8 mouse cellular contexts compared by ENCODE assay signal in genomic region chr19:46396686-46397435, GRCm38 (mm10). TPM values are rescaled to one million over a fixed set of nuclear protein-coding genes. Genes with fewer than 3 reads are reported as not detected.
DNase-seq lines count a peak whose midpoint lies in the region; ATAC-seq and TF ChIP-seq lines count a peak whose summit lies in the region.

TSS of gene Sufu (plus strand) at chr19:46396896.

- peak within 1 kb of the TSS; percentile 87 for H3K4me2 ChIP-seq in heart, embryonic 15.5 days
- peak within 1 kb of the TSS; percentile 98 for H3K4me2 ChIP-seq in liver, embryonic 14.5 days (ENCODE audit: low read depth)
- peak within 1 kb of the TSS; percentile 79 for H3K4me2 ChIP-seq in neural tube, embryonic 11.5 days (ENCODE audit: low read depth)
- H3K4me2 ChIP-seq in stomach, postnatal 0 days (replicated peaks; ENCODE audit: low read depth): peak within 1 kb of the TSS; percentile 88

- H3K4me1 ChIP-seq in forebrain, embryonic 10.5 days: peaks cover 48% of the 10 kb centered on the region
- H3K4me1 ChIP-seq in heart, embryonic 15.5 days (replicated peaks): peaks cover 51% of the 10 kb centered on the region
- H3K4me1 ChIP-seq in liver, embryonic 14.5 days (replicated peaks; ENCODE audit: control insufficient read depth in 2 of 2, insufficient read depth in 2 of 2, low read length in 1 of 2): peaks cover 11 to 21% of the 10 kb centered on the region in 2 experiments
- H3K4me1 ChIP-seq in neural tube, embryonic 11.5 days (ENCODE audit: control insufficient read depth, insufficient read depth, low read length): peaks cover 18% of the 10 kb centered on the region
- peaks cover 7% of the 10 kb centered on the region; the same call in 1 of the 2 replicates for H3K4me1 ChIP-seq in stomach, postnatal 0 days (replicated peaks; ENCODE audit: control insufficient read depth, insufficient read depth)

- peak within 1 kb of the TSS; percentile 89 for H3K4me3 ChIP-seq in forebrain, embryonic 10.5 days
- peak within 1 kb of the TSS; percentile 85 for H3K4me3 ChIP-seq in heart, embryonic 15.5 days
- H3K4me3 ChIP-seq in liver, embryonic 14.5 days (ENCODE audit: insufficient read depth in 1 of 2, low read depth in 2 of 2, low read length in 2 of 2): peak within 1 kb of the TSS; percentile 87 to 90
- peak within 1 kb of the TSS; percentile 89 for H3K4me3 ChIP-seq in neural tube, embryonic 11.5 days (ENCODE audit: low read depth, low read length)
- H3K4me3 ChIP-seq in stomach, postnatal 0 days (ENCODE audit: low read depth, low read length): peak within 1 kb of the TSS; percentile 87

- H3K27me3 ChIP-seq in forebrain, embryonic 10.5 days (ENCODE audit: poor library complexity, severe bottlenecking): no peaks in the 10 kb centered on the region
- no peaks in the 10 kb centered on the region for H3K27me3 ChIP-seq in heart, embryonic 15.5 days
- no peaks in the 10 kb centered on the region for H3K27me3 ChIP-seq in liver, embryonic 14.5 days (ENCODE audit: control insufficient read depth, insufficient read depth, low read length)
- H3K27me3 ChIP-seq in neural tube, embryonic 11.5 days (ENCODE audit: control insufficient read depth, insufficient read depth, low read length): no peaks in the 10 kb centered on the region
- H3K27me3 ChIP-seq in stomach, postnatal 0 days (ENCODE audit: control insufficient read depth, insufficient read depth, low read length): no peaks in the 10 kb centered on the region

- TF ChIP-seq CTCF in liver, embryonic 14.5 days (IDR thresholded peaks at IDR 0.05; ENCODE audit: low read depth): peak; percentile 98
- TF ChIP-seq CTCF in stomach, postnatal 0 days (IDR thresholded peaks at IDR 0.05; ENCODE audit: low read depth): peak; percentile 91

- H3K36me3 ChIP-seq in forebrain, embryonic 10.5 days (replicated peaks): peaks cover 16% of the 10 kb centered on the region
- peaks cover 7% of the 10 kb centered on the region for H3K36me3 ChIP-seq in heart, embryonic 15.5 days
- H3K36me3 ChIP-seq in liver, embryonic 14.5 days (replicated peaks; ENCODE audit: control insufficient read depth, insufficient read depth, low read depth): peaks cover 2% of the 10 kb centered on the region; the same call in 1 of the 2 replicates
- H3K36me3 ChIP-seq in neural tube, embryonic 11.5 days (ENCODE audit: control insufficient read depth, insufficient read depth, low read length): 0 out of 2 replicates have a peak, but pooled peaks cover 5% of the 10 kb centered on the region
- peaks cover 4% of the 10 kb centered on the region; the same call in 1 of the 2 replicates for H3K36me3 ChIP-seq in stomach, postnatal 0 days (ENCODE audit: control insufficient read depth, insufficient read depth, low read length)

- under 1% methylated on average over 57 of the region's 57 CpGs for WGBS in forebrain, embryonic 10.5 days
- WGBS in heart, embryonic 15.5 days: under 1% methylated on average over 57 of the region's 57 CpGs
- under 1% methylated on average over 56 of the region's 57 CpGs for WGBS in liver, embryonic 14.5 days (ENCODE audit: insufficient replicate concordance)
- WGBS in neural tube, embryonic 11.5 days: under 1% methylated on average over 54 of the region's 57 CpGs
- WGBS in stomach, postnatal 0 days: under 1% methylated on average over 51 of the region's 57 CpGs

- peak; percentile 76 for ATAC-seq in CD4-positive, CD25-positive, alpha-beta regulatory T cell, adult 4 months
- ATAC-seq in heart, embryonic 15.5 days (replicated peaks; ENCODE audit: insufficient number of reproducible peaks, insufficient read depth, low FRiP score, low read depth): peak; percentile 90
- peak; percentile 81 for ATAC-seq in liver, embryonic 14.5 days (ENCODE audit: insufficient read depth)
- ATAC-seq in neural tube, embryonic 11.5 days (ENCODE audit: insufficient read depth, low FRiP score, low TSS enrichment): peak; percentile 88
- ATAC-seq in stomach, postnatal 0 days (ENCODE audit: low FRiP score, low TSS enrichment): peak; percentile 90

- TF ChIP-seq EP300 in liver, embryonic 14.5 days (IDR thresholded peaks at IDR 0.05; ENCODE audit: low read depth): no peak
- TF ChIP-seq EP300 in stomach, postnatal 0 days (optimal IDR thresholded peaks at IDR 0.05): no peak

- H3K9me3 ChIP-seq in forebrain, embryonic 10.5 days: no peaks in the 10 kb centered on the region
- no peaks in the 10 kb centered on the region for H3K9me3 ChIP-seq in heart, embryonic 15.5 days (replicated peaks)
- no peaks in the 10 kb centered on the region for H3K9me3 ChIP-seq in liver, embryonic 14.5 days (ENCODE audit: control insufficient read depth, low read length)
- H3K9me3 ChIP-seq in neural tube, embryonic 11.5 days (ENCODE audit: control insufficient read depth, low read length): no peaks in the 10 kb centered on the region
- H3K9me3 ChIP-seq in stomach, postnatal 0 days (ENCODE audit: control insufficient read depth, low read length): no peaks in the 10 kb centered on the region

- peak; percentile 99 for DNase-seq in c-Kit-negative CD71-positive TER-119-positive erythroid progenitor cells, embryonic 14.5 days (ENCODE audit: low read depth, low spot score)
- DNase-seq in forebrain, embryonic 10.5 days (ENCODE audit: extremely low spot score, low spot score): peak; percentile 98
- DNase-seq in kidney, postnatal 25 days: peak; percentile 98 to 99
- peak; percentile 99 for DNase-seq in liver, embryonic 14.5 days (ENCODE audit: low read depth in 3 of 3, low spot score in 3 of 3)
- DNase-seq in neural tube, embryonic 11.5 days (ENCODE audit: low spot score): peak; percentile 99
- peak; percentile 98 for DNase-seq in stomach, postnatal 0 days (ENCODE audit: low spot score)

- H3K27ac ChIP-seq in forebrain, embryonic 10.5 days: peak within 1 kb of the TSS; percentile 93
- H3K27ac ChIP-seq in heart, embryonic 15.5 days: peak within 1 kb of the TSS; percentile 82
- H3K27ac ChIP-seq in liver, embryonic 14.5 days: peak within 1 kb of the TSS; percentile 68
- peak within 1 kb of the TSS; percentile 74 for H3K27ac ChIP-seq in neural tube, embryonic 11.5 days (ENCODE audit: low read depth, low read length)
- H3K27ac ChIP-seq in stomach, postnatal 0 days (replicated peaks): peak within 1 kb of the TSS; percentile 88

- peak within 1 kb of the TSS; percentile 81 for H3K9ac ChIP-seq in heart, embryonic 15.5 days
- peak within 1 kb of the TSS; percentile 82 for H3K9ac ChIP-seq in liver, embryonic 14.5 days (replicated peaks)
- H3K9ac ChIP-seq in neural tube, embryonic 11.5 days (ENCODE audit: low read length): peak within 1 kb of the TSS; percentile 81
- H3K9ac ChIP-seq in stomach, postnatal 0 days (ENCODE audit: low read length): peak within 1 kb of the TSS; percentile 86

RNA-seq across cellular contexts. Expression of gene Sufu, which starts in this region (rescaled TPM):
- polyA plus RNA-seq in CD4-positive, CD25-positive, alpha-beta regulatory T cell, adult 4 months (2017; shearing (Covaris generic)): 10 to 100 TPM; 10.2 to 11.6 TPM
- polyA plus RNA-seq in forebrain, embryonic 10.5 days (2016; fragmentation: Nextera tagmentation; extraction: Ambion mirVana): 47.5 and 50.8 TPM in 2 replicates
- polyA plus RNA-seq in heart, embryonic 15.5 days (2015; fragmentation: Nextera tagmentation; extraction: Ambion mirVana): 15.2 and 20.6 TPM in 2 replicates
- 3.2 and 3.6 TPM in 2 replicates for polyA plus RNA-seq in liver, embryonic 14.5 days (2012; rRNA removed)
- polyA plus RNA-seq in liver, embryonic 14.5 days (2014; fragmentation: Nextera tagmentation; extraction: Ambion mirVana): 4.2 and 5.4 TPM in 2 replicates
- polyA plus RNA-seq in neural tube, embryonic 11.5 days (2014; fragmentation: Nextera tagmentation; extraction: Ambion mirVana): 44.1 and 45.0 TPM in 2 replicates
- polyA plus RNA-seq in stomach, postnatal 0 days (2015; fragmentation: Nextera tagmentation; extraction: Ambion mirVana): 9.5 and 9.9 TPM in 2 replicates

Comparison
In these comparisons a context has a peak if more than half of its experiments do, and no peak if none do; other contexts are left out.
1. Peak in every context shown above with its lines: DNase-seq, ATAC-seq, H3K4me3 ChIP-seq and H3K27ac ChIP-seq.